In the genomic region with DNA sequence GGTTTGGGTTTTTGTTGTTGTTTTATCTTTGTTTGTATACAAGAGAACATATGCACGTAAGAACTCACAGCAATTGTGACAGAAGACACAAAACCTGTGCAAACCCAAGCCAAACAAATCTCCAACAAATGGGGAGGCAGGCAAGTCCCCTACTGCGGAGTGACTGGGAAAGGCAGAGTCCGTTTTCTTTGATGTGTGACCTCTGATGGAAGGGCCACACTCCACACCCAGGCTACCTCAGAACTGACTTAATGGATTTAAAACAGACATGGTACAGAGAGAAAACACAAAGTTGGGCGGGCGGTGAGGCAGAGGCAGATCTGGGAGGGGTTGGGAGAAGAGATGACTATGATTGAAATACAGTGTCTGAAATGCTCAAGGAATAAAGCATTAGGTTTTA, we compare ENCODE assay signal across 14 mouse cellular contexts.
DNase-seq lines count a peak whose midpoint lies in the region.
"Had no signal": no experiment of that assay in that cellular context is flagged by ENCODE, and none has a peak within 500 bp of the region (broad histone marks: within the 10 kb centered on the region; RNA-seq: fewer than 3 reads in every experiment).

No protein-coding gene starts in this region.

- DNase-seq in heart, adult 11 months = peak; percentile 77
- no peak for DNase-seq in heart, adult 9 months (ENCODE audit: low spot score in 2 of 2)
- DNase-seq in ES-CJ7 (ENCODE audit: low read depth, low spot score) = peak; percentile 20
- peak; percentile 39 for DNase-seq in ZHBTc4 (ENCODE audit: low read depth, low spot score)
- peak; percentile 26 for DNase-seq in embryo, embryonic 9.5 days (ENCODE audit: extremely low spot score)
- DNase-seq in cerebellum, postnatal 10 days = no peak
- DNase-seq: adrenal gland, postnatal 14 days; cerebellum, adult 11-12 months; cerebellum, adult 9-10 months; cerebellum, postnatal 36 days; gastrocnemius, postnatal 36 days; heart, adult 2 months; heart, postnatal 36 days; kidney, adult 11 months had no signal

Comparison
In these comparisons a context has a peak if more than half of its experiments do, and no peak if none do; other contexts are left out.
1. DNase-seq: peak in heart, adult 11 months (single experiment), ES-CJ7 (single experiment), ZHBTc4 (single experiment) and embryo, embryonic 9.5 days (single experiment); none in heart, adult 9 months (0 of 2) and cerebellum, postnatal 10 days (0 of 2).